Mouse (Mus musculus) Muller cell, postnatal 12 days (primary cell): ENCODE measurements around the gene Ap3d1.

Source experiments
- DNase-seq: peaks from one replicate; pipeline ENCODE4 v3.0.0-alpha.2; 2015; ENCODE audit errors: inconsistent ontology term

Gene Ap3d1

GRCm38 (mm10) chr10:80703643-80704042, 38.4 kb downstream of the Ap3d1 start:
- DNase-seq = no peak

GRCm38 (mm10) chr10:80702536-80703390, 39.3 kb downstream of the Ap3d1 start:
- DNase-seq = peak; percentile 99

GRCm38 (mm10) chr10:80701721-80702535, 40.1 kb downstream of the Ap3d1 start, which contains the start of the genes Mob3a and Izumo4:
Gene Mob3a, minus strand, starts transcription at chr10:80701977.
Gene Izumo4, plus strand, starts transcription at chr10:80702184.
- peak; percentile 100 for DNase-seq

GRCm38 (mm10) chr10:80700732-80701131, 41.3 kb downstream of the Ap3d1 start:
- DNase-seq = peak; percentile 7

DNA sequence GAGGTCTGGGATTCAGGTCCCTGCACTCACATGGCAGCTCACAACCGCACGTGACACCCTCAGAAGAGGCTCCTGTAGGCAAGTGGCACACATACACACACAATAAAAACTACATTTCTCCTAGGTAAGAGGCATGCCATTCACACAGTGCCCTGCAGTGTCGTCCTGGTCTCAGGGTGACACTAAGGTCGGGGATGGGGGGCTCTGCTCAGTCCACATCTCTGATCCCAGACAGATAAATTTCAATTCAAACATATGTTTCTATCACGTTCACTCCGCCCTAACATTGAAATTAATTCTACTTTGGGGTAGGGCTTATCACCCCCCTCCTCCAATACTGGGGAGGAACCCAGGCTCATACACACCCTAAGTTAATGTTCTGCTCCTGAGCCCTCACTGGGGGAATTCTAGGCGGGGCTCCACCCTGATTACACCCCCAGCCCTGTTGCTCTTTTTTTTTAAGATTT, 42.0 kb downstream of the Ap3d1 start:
- DNase-seq = no peak

- no peak for DNase-seq
Measured at GRCm38 (mm10) chr10:80698605-80699004, 43.5 kb downstream of the Ap3d1 start.

- DNase-seq = no peak
Measured at GRCm38 (mm10) chr10:80697812-80698211, 44.3 kb downstream of the Ap3d1 start.

- DNase-seq = no peak
Measured at GRCm38 (mm10) chr10:80697393-80697787, 44.7 kb downstream of the Ap3d1 start.

DNA sequence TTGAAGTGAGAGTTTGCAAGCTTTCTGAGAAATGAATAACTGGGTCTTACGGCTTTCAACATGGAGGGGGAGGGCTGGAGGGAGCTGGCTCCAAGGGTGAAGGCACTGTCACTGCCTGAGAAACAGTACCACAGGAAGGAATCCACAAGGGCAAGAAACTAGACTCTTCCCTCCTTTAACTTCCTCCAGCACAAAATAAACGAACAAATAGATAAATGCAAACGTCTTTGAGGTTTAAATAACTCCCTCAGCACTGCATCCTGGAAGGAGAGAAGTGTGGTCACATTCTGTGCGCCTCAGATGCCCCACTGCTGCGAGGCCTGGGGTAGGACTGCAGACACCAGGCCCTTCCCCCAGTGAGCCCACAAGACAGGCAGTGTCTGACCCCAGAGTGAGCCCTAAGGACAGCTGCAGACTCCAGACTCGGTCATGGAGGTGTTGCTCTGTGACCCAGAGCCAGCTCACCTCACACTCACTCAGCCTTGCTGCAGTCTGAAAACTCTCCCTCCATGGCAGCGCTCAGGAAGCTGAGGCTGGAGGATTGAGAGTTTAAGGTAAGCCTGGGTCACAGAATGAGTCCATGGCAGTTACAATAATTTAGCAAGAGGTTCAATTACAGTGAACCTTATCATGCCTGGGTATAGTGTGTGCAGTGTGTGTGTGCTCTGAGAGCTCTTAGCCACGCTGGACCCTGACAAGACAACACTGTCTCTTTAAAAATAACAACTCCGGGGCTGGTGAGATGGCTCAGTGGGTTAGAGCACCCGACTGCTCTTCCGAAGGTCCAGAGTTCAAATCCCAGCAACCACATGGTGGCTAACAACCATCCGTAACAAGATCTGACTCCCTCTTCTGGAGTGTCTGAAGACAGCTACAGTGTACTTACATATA, 45.3 kb downstream of the Ap3d1 start:
- no peak for DNase-seq

GRCm38 (mm10) chr10:80695801-80696501, 46.1 kb downstream of the Ap3d1 start:
- no peak for DNase-seq

- DNase-seq = no peak
Measured at GRCm38 (mm10) chr10:80695186-80695585, 46.9 kb downstream of the Ap3d1 start.

GRCm38 (mm10) chr10:80694159-80694938, 47.7 kb downstream of the Ap3d1 start:
- no peak for DNase-seq

DNA sequence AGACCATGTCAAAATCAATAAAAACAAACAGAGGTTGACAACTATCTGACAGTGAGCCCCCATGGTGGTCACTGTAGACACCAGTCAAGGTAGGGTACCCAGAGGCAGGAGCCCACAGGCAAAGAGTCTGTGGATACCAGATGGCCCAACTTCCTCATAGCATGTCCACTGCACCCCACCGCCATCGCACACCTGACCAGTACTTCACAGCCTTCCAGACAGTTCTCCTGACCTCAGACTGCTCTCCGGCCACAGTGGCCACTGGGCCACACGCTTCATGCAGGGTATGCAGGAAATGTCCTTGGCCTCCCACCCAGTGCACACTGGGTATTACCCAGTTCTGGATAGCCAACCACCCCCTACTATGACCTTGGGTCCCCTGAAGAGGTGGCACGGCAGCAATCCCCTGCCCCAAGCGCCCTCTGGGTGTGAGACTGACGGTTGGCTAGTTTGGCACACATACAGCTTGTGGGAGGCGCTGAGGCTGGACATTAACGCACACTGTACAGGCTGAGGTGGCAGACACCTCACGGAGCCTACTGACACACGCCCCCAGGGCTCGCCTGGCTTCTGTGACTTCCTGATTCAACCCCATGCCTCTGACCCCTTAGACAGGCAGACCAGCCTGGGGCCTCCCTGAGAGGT, 48.5 kb downstream of the Ap3d1 start:
- no peak for DNase-seq

DNA sequence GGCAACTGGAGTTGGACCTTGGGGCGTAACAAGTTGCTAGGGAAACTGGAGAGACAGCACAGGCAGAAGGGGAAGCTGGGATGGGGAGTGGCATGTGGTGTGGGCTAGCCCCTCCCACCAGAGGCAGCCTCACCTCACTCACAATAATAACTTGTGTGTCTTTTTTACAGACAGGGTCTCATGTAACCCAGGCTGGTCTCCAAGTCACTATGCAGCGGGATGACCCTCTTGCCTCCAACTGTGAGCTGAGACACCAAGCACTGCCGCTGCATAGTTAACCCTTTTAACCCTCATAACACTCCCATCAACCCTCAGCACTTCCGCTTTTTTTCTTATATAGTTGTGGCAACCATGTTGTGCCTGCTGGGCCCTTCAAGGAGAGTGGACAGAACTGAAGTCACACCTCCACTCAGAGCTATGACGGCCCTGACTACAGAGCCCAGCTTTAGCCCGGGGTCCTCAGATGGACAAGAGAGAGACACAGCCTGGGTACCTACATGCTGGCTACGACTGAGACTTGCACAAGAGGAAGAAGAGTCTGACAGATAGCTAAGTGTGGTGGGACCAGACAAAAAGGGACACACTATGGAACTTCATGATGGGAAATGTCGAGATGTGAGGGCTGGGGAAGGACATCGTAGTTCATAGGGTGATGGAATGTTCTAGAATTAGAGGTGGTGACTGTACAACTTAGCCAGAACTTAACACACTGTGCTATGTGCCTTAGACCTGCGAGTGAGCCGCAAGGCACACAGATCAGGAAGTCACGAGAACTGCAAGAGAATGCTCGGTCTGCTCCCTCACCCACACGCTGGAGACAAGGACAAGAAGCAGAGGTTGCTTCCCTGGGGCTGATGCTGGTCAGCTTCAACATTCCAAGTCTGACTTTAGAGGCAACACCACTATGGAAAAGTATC, 49.6 kb downstream of the Ap3d1 start:
- DNase-seq = no peak

GRCm38 (mm10) chr10:80687850-80688249, 54.2 kb downstream of the Ap3d1 start:
- DNase-seq = peak; percentile 50

- no peak for DNase-seq
Measured at GRCm38 (mm10) chr10:80686617-80687016, 55.4 kb downstream of the Ap3d1 start.

- no peak for DNase-seq
Measured at GRCm38 (mm10) chr10:80684984-80685383, 57.1 kb downstream of the Ap3d1 start.

GRCm38 (mm10) chr10:80684214-80684613, 57.9 kb downstream of the Ap3d1 start:
- peak; percentile 51 for DNase-seq
